Mouse (Mus musculus): ENCODE measurements around the gene Sgpp1. TPM values are rescaled to one million over a fixed set of nuclear protein-coding genes. Genes with fewer than 3 reads are reported as not detected.
"Not testable (repeated sequence)": the region's sequence is repeated elsewhere in the genome, so short reads cannot be mapped to it uniquely, and the experiment has no call there.

Gene Sgpp1
- polyA plus RNA-seq, 1 experiment = 144 TPM

DNA sequence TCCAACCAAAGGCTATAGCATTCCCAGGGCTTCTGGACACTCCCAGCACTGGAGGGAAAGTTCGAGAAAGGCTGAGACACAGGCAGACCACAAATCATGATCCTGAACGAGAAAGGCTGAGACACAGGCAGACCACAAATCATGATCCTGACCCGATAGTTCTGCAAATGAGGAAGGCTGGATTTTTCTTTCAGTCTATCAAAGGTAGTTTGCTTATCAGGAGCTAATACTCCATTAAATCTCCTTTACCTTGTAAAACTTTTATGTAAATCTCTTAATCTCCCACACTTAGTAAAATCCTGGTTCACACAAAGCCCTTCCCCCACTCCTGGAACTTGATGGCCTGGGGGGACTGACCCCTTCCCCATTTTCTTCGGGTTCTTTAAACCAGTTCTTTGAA is 13.6 kb downstream of the Sgpp1 start:
- Histone ChIP-seq H3K4me1 (ENCODE audit: control insufficient read depth, insufficient read depth, low read length) (peaks cover 28% of the 10 kb centered on the region), H3K4me3 (ENCODE audit: insufficient read depth, low read length) (no peak overlapping the region), H3K27ac (ENCODE audit: insufficient read depth, low read depth, low read length) (no peak overlapping the region)
- TF ChIP-seq POLR2A (IDR thresholded peaks at IDR 0.05; ENCODE audit: borderline replicate concordance, low read depth, low read length) (no peak), CTCF (IDR thresholded peaks at IDR 0.05; ENCODE audit: low read depth, low read length) (no peak)

GRCm38 (mm10) chr12:75721006-75721405 is 14.5 kb downstream of the Sgpp1 start:
- H3K4me1 ChIP-seq (ENCODE audit: control insufficient read depth, insufficient read depth, low read length) = peaks cover 21% of the 10 kb centered on the region
- H3K27ac ChIP-seq (ENCODE audit: insufficient read depth, low read depth, low read length) = peak overlapping the region; percentile 79
- no peak overlapping the region for H3K4me3 ChIP-seq (ENCODE audit: insufficient read depth, low read length)
- no peak for TF ChIP-seq POLR2A (IDR thresholded peaks at IDR 0.05; ENCODE audit: borderline replicate concordance, low read depth, low read length)
- no peak for TF ChIP-seq CTCF (IDR thresholded peaks at IDR 0.05; ENCODE audit: low read depth, low read length)

- Histone ChIP-seq H3K4me3 (ENCODE audit: insufficient read depth, low read length) (no peak overlapping the region), H3K4me1 (ENCODE audit: control insufficient read depth, insufficient read depth, low read length) (peaks cover 9% of the 10 kb centered on the region), H3K27ac (ENCODE audit: insufficient read depth, low read depth, low read length) (no peak overlapping the region)
- no peak for TF ChIP-seq CTCF (IDR thresholded peaks at IDR 0.05; ENCODE audit: low read depth, low read length)
- TF ChIP-seq POLR2A (IDR thresholded peaks at IDR 0.05; ENCODE audit: borderline replicate concordance, low read depth, low read length) = no peak
Measured at GRCm38 (mm10) chr12:75713596-75713995, 21.9 kb downstream of the Sgpp1 start.

- peak overlapping the region; percentile 38; the same call in 1 of the 2 replicates for H3K27ac ChIP-seq (ENCODE audit: insufficient read depth, low read depth, low read length)
- H3K4me3 ChIP-seq (ENCODE audit: insufficient read depth, low read length); H3K4me1 ChIP-seq (ENCODE audit: control insufficient read depth, insufficient read depth, low read length): not testable (repeated sequence)
Measured at GRCm38 (mm10) chr12:75712905-75713304, 22.6 kb downstream of the Sgpp1 start.

GRCm38 (mm10) chr12:75710596-75711376 is 24.7 kb downstream of the Sgpp1 start:
- Histone ChIP-seq H3K4me1 (ENCODE audit: control insufficient read depth, insufficient read depth, low read length) (peaks cover 9% of the 10 kb centered on the region), H3K27ac (ENCODE audit: insufficient read depth, low read depth, low read length) (no peak overlapping the region), H3K4me3 (ENCODE audit: insufficient read depth, low read length) (no peak overlapping the region)
- no peak for TF ChIP-seq POLR2A (IDR thresholded peaks at IDR 0.05; ENCODE audit: borderline replicate concordance, low read depth, low read length)
- no peak for TF ChIP-seq CTCF (IDR thresholded peaks at IDR 0.05; ENCODE audit: low read depth, low read length)

DNA sequence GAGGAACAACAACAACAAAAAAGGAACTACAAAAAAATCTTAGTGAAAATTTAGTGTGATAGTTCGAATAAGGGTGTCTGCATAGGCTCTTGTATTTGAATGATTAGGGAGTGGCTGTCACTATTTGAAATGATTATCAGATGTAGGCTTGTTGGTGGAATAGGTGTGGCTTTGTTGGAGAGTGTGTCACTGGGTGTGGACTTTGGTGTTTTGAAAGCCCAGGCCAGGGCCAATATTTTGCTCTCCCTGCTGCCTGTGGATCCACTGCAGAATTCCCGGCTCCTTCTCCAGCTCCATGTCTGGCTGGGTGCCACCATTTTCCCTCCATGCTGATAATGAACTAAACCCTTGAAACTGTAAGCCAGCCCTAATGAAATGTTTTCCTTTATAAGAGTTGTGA is 26.0 kb downstream of the Sgpp1 start:
- H3K27ac ChIP-seq (ENCODE audit: insufficient read depth, low read depth, low read length) = no peak overlapping the region
- H3K4me1 ChIP-seq (ENCODE audit: control insufficient read depth, insufficient read depth, low read length) = peaks cover 9% of the 10 kb centered on the region
- no peak overlapping the region for H3K4me3 ChIP-seq (ENCODE audit: insufficient read depth, low read length)
- TF ChIP-seq CTCF (IDR thresholded peaks at IDR 0.05; ENCODE audit: low read depth, low read length) (no peak), POLR2A (IDR thresholded peaks at IDR 0.05; ENCODE audit: borderline replicate concordance, low read depth, low read length) (no peak)

- TF ChIP-seq CTCF (IDR thresholded peaks at IDR 0.05; ENCODE audit: low read depth, low read length) (no peak), POLR2A (IDR thresholded peaks at IDR 0.05; ENCODE audit: borderline replicate concordance, low read depth, low read length) (no peak)
- Histone ChIP-seq H3K4me3 (ENCODE audit: insufficient read depth, low read length) (no peak overlapping the region), H3K4me1 (ENCODE audit: control insufficient read depth, insufficient read depth, low read length) (peaks cover 5% of the 10 kb centered on the region; the same call in 1 of the 2 replicates), H3K27ac (ENCODE audit: insufficient read depth, low read depth, low read length) (no peak overlapping the region)
Measured at GRCm38 (mm10) chr12:75706670-75707069, 28.9 kb downstream of the Sgpp1 start.

- TF ChIP-seq POLR2A (IDR thresholded peaks at IDR 0.05; ENCODE audit: borderline replicate concordance, low read depth, low read length) (no peak), CTCF (IDR thresholded peaks at IDR 0.05; ENCODE audit: low read depth, low read length) (no peak)
- Histone ChIP-seq H3K4me1 (ENCODE audit: control insufficient read depth, insufficient read depth, low read length) (peaks cover 3% of the 10 kb centered on the region; the same call in 1 of the 2 replicates), H3K27ac (ENCODE audit: insufficient read depth, low read depth, low read length) (no peak overlapping the region), H3K4me3 (ENCODE audit: insufficient read depth, low read length) (no peak overlapping the region)
Measured at GRCm38 (mm10) chr12:75702739-75703122, 32.8 kb downstream of the Sgpp1 start.

DNA sequence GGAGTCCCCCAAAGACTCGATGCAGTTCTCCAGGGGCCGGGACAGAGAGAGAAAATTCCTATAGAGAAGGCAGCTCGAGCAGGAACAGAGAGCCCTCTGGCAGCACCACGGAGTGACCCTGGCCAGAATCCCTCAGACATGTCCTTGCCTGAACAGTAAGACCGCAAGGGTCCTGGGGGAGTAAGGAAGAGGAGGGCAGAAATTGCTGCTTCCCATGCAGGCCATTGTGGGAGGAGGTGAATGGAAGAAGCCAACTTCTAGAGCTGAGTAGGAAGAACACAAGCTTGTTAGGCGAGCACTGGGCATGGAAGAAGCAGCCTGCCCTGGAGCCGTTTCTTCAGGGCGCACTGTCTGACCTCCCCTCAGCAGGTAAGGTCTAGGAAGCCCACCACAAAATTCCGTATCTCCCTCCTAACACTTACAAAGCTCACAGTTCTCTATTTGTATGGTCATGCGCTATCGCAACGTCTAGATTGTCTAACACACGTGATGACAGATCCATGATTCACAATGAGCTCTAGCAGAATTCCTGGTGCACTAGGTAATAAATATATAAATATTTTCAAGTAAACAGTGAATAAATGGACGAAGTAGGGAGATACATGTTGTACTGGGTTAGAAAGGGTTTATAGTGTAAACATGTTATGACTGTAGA is 33.3 kb downstream of the Sgpp1 start:
- no peak overlapping the region for H3K4me3 ChIP-seq (ENCODE audit: insufficient read depth, low read length)
- H3K4me1 ChIP-seq (ENCODE audit: control insufficient read depth, insufficient read depth, low read length) = peaks cover 3% of the 10 kb centered on the region; the same call in 1 of the 2 replicates
- TF ChIP-seq POLR2A (IDR thresholded peaks at IDR 0.05; ENCODE audit: borderline replicate concordance, low read depth, low read length) (no peak), CTCF (IDR thresholded peaks at IDR 0.05; ENCODE audit: low read depth, low read length) (no peak)
- no peak overlapping the region for H3K27ac ChIP-seq (ENCODE audit: insufficient read depth, low read depth, low read length)

Measured in bone marrow macrophage, adult 2 months (primary cell).